9 mouse cellular contexts compared by ENCODE assay signal in the genomic region with DNA sequence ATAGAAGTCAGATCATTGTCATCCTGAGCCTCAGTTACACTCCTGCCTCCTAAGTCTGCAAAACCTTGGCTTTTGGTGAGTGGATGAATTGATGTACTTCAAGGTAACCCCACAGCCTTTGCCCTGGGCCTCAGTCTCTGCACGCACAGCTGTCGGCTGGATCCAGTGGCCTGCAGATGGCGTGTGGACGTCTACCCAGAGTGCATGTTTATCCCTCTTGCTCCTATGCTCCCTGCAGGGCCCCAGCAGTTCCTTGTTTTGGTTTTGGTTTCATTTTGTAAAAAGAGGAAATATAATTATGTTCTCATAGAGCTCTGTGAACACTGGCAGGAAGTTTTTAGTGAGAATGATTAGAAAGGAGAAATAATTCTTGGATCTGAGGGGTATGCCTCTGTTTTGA. TPM values are rescaled to one million over a fixed set of nuclear protein-coding genes. Genes with fewer than 3 reads are reported as not detected.
DNase-seq lines count a peak whose midpoint lies in the region; ATAC-seq and TF ChIP-seq lines count a peak whose summit lies in the region.
"Had no signal": no experiment of that assay in that cellular context is flagged by ENCODE, and none has a peak within 500 bp of the region (broad histone marks: within the 10 kb centered on the region; RNA-seq: fewer than 3 reads in every experiment).

No protein-coding gene starts in this region.

- TF ChIP-seq CTCF in embryonic fibroblast, embryonic 13.5 days (IDR thresholded peaks at IDR 0.05; ENCODE audit: borderline replicate concordance, insufficient read depth, low read length): peak; percentile 55; the same call in 1 of the 2 replicates

- no peak for ATAC-seq in cerebellum, adult (ENCODE audit: insufficient number of reproducible peaks, low FRiP score, low TSS enrichment)

- no peak for TF ChIP-seq POLR2A in embryonic fibroblast, embryonic 13.5 days (IDR thresholded peaks at IDR 0.05; ENCODE audit: low read depth, low read length)

- no peak overlapping the region for H3K4me3 ChIP-seq in embryonic fibroblast, embryonic 13.5 days (ENCODE audit: insufficient read depth, low read length)
- H3K4me3 ChIP-seq: erythroblast, embryonic 14.5 days had no signal

- peaks cover 7% of the 10 kb centered on the region for H3K4me1 ChIP-seq in embryonic fibroblast, embryonic 13.5 days (ENCODE audit: control insufficient read depth, insufficient read depth, low read length)

- DNase-seq in CD4-positive helper T cell, adult 2 months (ENCODE audit: low read depth, low spot score): peak; percentile 36
- DNase-seq in MEL-GATA-1-ER (ENCODE audit: extremely low read depth, low read depth): peak; percentile 71
- DNase-seq in kidney, adult 9 months: peak; percentile 74
- DNase-seq in lung, postnatal 25 days (ENCODE audit: low spot score): peak; percentile 79
- DNase-seq in thymus, postnatal 36 days: peak; percentile 16 to 46
- no peak for DNase-seq in testis, postnatal 14 days (ENCODE audit: low spot score)

- H3K27ac ChIP-seq in embryonic fibroblast, embryonic 13.5 days (ENCODE audit: insufficient read depth, low read length): no peak overlapping the region

RNA-seq across cellular contexts. Expression of gene Dnmt3a, which starts 46.4 kb away (rescaled TPM):
- polyA plus RNA-seq in embryonic fibroblast, embryonic 13.5 days (2011; ENCODE audit: insufficient read length, low read depth, missing spikeins): 21.6 and 27.0 TPM in 2 replicates
